Mouse (Mus musculus) sigmoid colon, adult 10 weeks (tissue): ENCODE results near the gene Olfr53. TPM values are rescaled to one million over a fixed set of nuclear protein-coding genes. Genes with fewer than 3 reads are reported as not detected.

Source experiments
- polyA plus RNA-seq: library from polyadenylated mRNA; stranded (reverse); fragments of 350-450 nt; fragmentation: Illumina TruSeq; extraction: RNeasy Lipid Tissue Mini Kit (QIAGEN cat#74804); gene quantifications from one replicate; pipeline ENCODE4 v1.2.3, GENCODE M21; 2014; ENCODE audit warnings: low read depth, low replicate concordance

The Olfr53 gene
- polyA plus RNA-seq, result not detected

DNA sequence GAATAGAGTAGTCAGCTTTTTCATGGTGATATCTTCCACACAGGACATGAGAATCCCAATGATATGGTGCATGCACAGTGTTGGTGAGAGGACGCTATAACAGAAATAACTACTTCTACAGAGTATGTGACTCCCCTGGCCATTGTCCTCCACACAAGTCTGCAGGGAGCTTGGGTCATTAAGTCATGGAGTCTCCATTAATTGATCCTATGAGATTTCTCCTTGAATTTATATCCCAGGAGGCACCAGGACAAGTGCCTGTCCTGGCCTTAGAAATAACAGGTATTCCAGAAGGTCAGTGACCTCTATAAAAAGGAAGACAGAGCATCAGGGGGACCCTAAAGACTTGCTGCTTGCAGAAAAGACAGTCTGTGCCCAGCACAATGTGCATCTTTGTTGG is at the start of gene Olfr53:
Gene Olfr53, plus strand, starts transcription at position 301 of the 400 bp plus-strand sequence.

DNA sequence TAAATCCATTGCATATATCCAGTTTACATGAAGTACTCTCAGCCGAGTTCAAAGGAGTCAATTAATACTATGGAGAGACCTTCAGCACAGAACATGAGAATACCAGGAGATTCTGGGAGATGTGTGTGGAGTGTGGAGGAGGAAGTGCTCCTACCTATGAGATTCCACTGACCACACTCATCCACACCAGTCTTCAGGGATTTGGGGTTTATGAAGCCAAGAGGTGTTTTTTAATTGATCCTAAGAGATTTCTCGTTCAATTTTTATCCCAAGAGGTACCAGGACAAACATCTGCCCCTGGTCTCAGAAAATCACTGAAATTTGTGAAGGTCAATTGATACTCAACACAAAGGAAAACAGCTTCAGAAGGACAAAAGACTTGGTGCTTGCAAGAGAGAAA is 45.3 kb upstream of the Olfr53 start, which contains the start of gene Olfr46:
Gene Olfr46, plus strand, starts transcription at position 301 of the 400 bp plus-strand sequence.

DNA sequence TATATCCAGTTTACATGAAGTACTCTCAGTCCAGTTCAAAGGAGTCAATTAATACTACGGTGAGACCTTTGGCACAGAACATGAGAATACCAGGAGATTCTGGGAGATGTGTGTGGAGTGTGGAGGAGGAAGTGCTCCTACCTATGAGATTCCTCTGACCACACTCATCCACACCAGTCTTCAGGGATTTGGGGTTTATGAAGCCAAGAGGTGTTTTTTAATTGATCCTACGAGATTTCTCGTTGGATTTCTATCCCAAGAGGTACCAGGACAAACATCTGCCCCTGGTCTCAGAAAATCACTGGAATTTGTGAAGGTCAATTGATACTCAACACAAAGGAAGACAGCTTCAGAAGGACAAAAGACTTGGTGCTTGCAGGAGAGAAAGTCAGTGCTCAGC is 17.6 kb upstream of the Olfr53 start, which contains the start of gene Olfr61:
Gene Olfr61, plus strand, starts transcription at position 301 of the 400 bp plus-strand sequence.

DNA sequence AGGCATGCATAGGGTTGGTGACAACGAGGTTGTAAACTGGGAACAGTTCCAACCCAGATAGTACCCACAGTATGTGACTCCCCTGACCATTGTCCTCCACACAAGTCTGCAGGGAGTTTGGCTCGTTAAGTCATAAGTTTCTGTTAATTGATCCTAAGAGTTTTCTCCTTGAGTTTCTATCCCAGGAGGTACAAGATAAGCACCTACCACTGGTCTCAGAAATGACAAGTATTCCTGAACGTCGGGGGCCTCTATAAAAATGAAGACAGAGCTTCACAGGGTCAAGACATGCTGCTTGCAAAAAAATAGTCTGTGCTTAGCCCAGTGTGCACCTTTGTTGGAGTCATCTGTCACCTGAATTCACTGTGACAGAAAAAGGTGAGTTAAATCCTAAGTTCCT is 13.4 kb downstream of the Olfr53 start, which contains the start of gene Olfr539:
Gene Olfr539, plus strand, starts transcription at position 301 of the 400 bp plus-strand sequence.

DNA sequence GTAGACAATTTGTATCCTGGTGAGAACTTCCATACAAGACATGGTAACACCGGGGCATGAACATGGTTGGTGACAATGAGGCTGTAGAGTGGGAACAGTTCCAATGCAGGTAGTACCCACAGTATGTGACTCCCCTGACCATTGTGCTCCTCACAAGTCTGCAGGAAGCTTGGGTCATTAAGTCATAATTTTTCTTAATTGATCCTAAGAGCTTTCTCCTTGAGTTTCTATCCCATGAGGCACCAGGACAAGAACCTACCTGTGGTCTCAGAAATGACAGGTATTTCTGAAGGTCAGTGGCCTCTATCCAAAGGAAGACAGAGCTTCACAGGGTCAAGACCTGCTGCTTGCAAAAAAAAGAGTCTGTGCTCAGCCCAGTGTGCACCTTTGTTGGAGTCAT is 35.4 kb downstream of the Olfr53 start, which contains the start of gene Olfr45:
Gene Olfr45, plus strand, starts transcription at position 301 of the 400 bp plus-strand sequence.

GRCm38 (mm10) chr7:140696967-140697366 is 50.7 kb downstream of the Olfr53 start, which contains the start of gene Olfr541:
Gene Olfr541, plus strand, starts transcription at chr7:140697267.

Other genes with a start within 250 kb of the Olfr53 start
- gene Olfr531, start 243.5 kb upstream of the Olfr53 start, polyA plus RNA-seq, result not detected
- gene Olfr532, start 224.8 kb upstream of the Olfr53 start, polyA plus RNA-seq, result not detected
- not detected for gene Olfr533, start 183.1 kb upstream of the Olfr53 start, polyA plus RNA-seq
- gene Olfr535, start 162.2 kb upstream of the Olfr53 start, polyA plus RNA-seq, result not detected
- not detected for gene Olfr536, start 139.1 kb upstream of the Olfr53 start, polyA plus RNA-seq
- not detected for gene Olfr538, start 78.6 kb upstream of the Olfr53 start, polyA plus RNA-seq
- not detected for gene Olfr46, start 45.2 kb upstream of the Olfr53 start, polyA plus RNA-seq
- not detected for gene Olfr61, start 17.5 kb upstream of the Olfr53 start, polyA plus RNA-seq
- not detected for gene Olfr539, start 13.5 kb downstream of the Olfr53 start, polyA plus RNA-seq
- gene Olfr45, start 35.5 kb downstream of the Olfr53 start, polyA plus RNA-seq, result not detected
- not detected for gene Olfr541, start 50.8 kb downstream of the Olfr53 start, polyA plus RNA-seq
- 26.0 TPM for gene Cyp2e1, start 117.3 kb downstream of the Olfr53 start, polyA plus RNA-seq
- not detected for gene Syce1, start 141.4 kb downstream of the Olfr53 start, polyA plus RNA-seq
- 1.5 TPM for gene Zfp941, start 175.7 kb downstream of the Olfr53 start, polyA plus RNA-seq
- gene Urah, start 188.6 kb downstream of the Olfr53 start, polyA plus RNA-seq, result 11.3 TPM
- not detected for gene Scgb1c1, start 199.1 kb downstream of the Olfr53 start, polyA plus RNA-seq
- gene Odf3, start 201.4 kb downstream of the Olfr53 start, polyA plus RNA-seq, result not detected
- gene Gm45785, start 209.9 kb downstream of the Olfr53 start, polyA plus RNA-seq, result not detected
- gene Ric8a, start 210.5 kb downstream of the Olfr53 start, polyA plus RNA-seq, result 6.9 TPM
- 3.0 TPM for gene Bet1l, start 211.1 kb downstream of the Olfr53 start, polyA plus RNA-seq
- gene Psmd13, start 235.5 kb downstream of the Olfr53 start, polyA plus RNA-seq, result 117 TPM
- gene Sirt3, start 235.9 kb downstream of the Olfr53 start, polyA plus RNA-seq, result 8.5 TPM